Mouse (Mus musculus): ENCODE data around the gene Atat1.

Atat1 gene

DNA sequence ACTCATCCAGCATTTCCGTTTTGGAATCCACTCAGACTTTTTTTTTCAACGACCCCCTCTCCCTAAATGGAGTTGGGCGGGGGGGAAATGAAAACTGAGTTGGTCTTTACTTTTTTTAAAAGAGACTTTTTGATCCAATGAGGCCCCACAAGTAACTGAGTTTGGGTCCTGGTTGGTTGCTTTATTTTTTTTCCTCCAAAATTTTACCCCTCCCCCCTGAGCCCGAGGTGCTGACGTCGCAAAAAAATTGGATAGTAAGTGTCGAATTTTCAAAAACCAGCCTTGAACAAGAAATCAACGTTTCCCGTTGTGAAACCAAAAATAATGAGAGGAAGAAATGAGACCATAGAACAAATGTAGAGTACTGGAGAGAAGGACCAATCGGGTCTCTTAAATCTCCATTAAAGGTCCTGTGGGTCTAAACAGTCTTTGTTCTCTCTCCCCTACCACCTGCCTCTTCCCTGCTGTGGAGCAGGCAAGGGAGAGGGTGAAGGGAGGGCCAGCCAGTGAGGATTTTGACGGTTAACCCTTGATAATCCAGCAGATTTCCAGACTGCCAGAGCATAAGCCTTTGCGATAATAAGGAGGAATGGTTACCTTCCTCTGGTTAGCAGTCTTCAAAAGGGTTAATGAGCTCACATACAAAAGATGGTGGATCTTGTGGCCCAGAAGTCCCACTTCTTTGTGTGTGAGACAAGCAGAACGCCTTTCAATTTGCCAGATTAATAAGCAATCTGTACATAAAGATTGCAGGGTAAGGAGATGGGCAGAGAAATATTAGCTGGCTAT is 7.8 kb upstream of the Atat1 start:
- DNase-seq (ENCODE audit: low spot score in 2 of 2): peak; percentile 51 to 65

GRCm38 (mm10) chr17:35917143-35917462 is 7.2 kb upstream of the Atat1 start:
- DNase-seq (ENCODE audit: low spot score in 2 of 2): peak in 1 of 2 experiments; percentile 54

DNA sequence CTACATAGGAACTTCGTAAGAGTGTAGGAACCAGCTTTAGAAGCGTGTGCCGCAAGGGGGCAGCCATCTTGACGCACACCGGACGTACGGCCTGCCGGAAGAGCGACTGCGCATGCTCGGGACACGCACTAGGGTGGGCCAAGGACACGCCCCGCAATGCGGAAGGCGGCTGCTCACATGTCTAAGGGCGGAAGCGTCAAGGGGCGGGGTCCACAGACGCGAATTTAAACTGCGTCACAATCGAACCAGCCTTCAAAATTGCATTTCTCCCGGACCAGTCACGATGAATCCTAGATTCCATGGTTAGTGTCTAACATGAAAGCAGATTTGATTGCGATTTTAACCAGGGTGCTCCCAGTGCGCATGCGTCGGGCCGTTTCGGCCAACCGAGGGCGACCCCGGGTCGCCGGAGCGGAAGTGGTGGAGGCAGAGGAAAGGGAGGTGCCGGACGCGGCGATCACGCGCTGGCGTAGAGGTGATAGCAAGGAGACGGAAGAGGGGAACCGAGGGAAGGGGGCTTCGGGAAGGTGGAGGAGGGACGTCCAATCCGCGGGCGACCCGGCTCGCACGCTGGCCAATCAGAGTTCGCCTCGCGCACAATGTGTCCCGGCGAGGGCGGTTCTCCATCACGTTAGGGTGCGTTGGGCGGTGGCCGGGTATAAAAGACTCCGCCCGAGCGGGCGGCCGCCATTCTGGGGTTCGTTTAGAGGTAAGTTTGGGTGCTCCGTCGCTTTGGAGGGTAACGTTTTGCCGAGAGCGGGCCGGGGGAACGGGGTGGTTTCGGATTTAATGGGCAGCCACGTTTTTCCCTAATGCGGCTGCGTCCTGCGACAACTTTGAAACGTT is 6.6 kb upstream of the Atat1 start, which contains the start of the genes Mrps18b and Ppp1r10:
Mrps18b (minus strand) TSS at position 93 of the 846 bp plus-strand sequence.
Ppp1r10 (plus strand) TSS at position 138 of the 846 bp plus-strand sequence.
- peak; percentile 98 for DNase-seq (ENCODE audit: low spot score in 2 of 2)

GRCm38 (mm10) chr17:35915538-35916296 is 5.8 kb upstream of the Atat1 start:
- DNase-seq (ENCODE audit: low spot score in 2 of 2): no peak

- no peak for DNase-seq (ENCODE audit: low spot score in 2 of 2)
Measured at GRCm38 (mm10) chr17:35914975-35915374, 5.1 kb upstream of the Atat1 start.

GRCm38 (mm10) chr17:35909186-35909918 is 523 bp downstream of the Atat1 start:
- no peak for DNase-seq (ENCODE audit: low spot score in 2 of 2)

GRCm38 (mm10) chr17:35907609-35908008 is 2.3 kb downstream of the Atat1 start:
- DNase-seq (ENCODE audit: low spot score in 2 of 2): no peak

- no peak for DNase-seq (ENCODE audit: low spot score in 2 of 2)
Measured at GRCm38 (mm10) chr17:35905587-35905986, 4.3 kb downstream of the Atat1 start.

DNA sequence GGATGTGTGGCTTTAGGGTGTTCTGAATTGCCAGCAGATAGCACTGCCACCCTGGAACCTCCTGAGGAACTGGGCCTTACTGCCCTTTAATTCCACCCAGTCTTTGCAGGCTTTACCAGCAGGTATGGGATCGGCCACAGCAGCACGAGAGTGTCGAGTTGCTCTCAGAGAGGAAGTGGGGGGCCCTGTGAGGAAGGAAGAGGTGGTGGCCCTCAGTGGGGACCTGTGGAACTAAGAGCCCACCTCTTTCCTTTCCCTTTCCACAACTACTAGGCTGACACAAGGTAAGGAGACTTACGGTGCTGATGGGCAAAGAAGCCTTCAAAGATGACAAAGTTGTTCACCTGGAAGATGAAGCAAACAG is 5.9 kb downstream of the Atat1 start:
- DNase-seq (ENCODE audit: low spot score in 2 of 2): no peak

DNA sequence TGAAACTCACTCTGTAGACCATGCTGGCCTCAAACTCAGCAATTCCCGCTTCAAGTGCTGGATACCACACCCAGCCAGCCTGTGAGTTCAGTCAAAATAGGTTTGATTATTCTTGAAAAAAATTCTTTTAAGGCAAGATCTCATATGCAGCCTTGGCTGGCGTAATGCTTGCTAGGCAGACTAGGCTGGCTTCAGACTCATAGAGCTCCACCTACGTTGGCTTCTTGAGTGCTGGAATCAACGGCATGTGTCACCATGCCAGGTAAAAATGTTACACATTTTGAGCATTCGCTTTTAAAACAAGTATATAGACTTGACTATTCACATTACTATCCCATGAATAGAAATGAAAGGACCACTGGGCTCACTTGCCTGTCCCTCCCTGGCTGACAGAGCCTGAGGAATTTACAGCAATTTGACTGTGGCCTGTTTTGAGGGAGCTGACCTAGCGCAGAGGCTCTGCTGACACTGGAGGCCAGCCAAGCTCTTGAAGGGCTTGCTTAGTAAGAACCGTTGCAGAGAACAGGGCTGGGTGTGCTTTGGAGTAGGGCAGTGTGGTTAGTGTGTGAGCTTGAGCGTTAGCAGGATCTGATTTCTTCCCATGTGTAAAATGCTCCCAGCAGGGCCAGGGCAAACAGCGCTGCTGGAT is 6.4 kb downstream of the Atat1 start:
- DNase-seq (ENCODE audit: low spot score in 2 of 2): no peak

DNA sequence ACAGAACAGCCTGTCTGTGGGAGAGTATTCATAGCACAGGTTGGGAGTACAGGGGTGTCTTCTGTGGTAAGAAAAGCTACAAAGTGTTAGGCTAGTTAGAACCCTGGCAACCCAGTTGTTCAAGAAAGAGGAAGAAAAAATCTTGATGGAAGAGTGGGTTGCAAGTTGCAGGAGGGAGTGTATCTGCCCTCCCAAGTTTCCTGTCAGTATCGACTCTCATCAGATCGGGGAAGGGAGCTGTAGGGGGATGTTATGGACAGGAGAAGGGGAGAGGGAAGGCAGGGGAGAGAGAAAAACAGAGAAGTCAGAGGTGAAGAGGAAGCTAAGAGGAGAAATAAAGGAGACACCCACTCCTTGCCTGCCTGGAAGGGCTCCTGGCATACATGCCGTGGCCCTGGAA is 9.2 kb downstream of the Atat1 start:
- DNase-seq (ENCODE audit: low spot score in 2 of 2): no peak

DNA sequence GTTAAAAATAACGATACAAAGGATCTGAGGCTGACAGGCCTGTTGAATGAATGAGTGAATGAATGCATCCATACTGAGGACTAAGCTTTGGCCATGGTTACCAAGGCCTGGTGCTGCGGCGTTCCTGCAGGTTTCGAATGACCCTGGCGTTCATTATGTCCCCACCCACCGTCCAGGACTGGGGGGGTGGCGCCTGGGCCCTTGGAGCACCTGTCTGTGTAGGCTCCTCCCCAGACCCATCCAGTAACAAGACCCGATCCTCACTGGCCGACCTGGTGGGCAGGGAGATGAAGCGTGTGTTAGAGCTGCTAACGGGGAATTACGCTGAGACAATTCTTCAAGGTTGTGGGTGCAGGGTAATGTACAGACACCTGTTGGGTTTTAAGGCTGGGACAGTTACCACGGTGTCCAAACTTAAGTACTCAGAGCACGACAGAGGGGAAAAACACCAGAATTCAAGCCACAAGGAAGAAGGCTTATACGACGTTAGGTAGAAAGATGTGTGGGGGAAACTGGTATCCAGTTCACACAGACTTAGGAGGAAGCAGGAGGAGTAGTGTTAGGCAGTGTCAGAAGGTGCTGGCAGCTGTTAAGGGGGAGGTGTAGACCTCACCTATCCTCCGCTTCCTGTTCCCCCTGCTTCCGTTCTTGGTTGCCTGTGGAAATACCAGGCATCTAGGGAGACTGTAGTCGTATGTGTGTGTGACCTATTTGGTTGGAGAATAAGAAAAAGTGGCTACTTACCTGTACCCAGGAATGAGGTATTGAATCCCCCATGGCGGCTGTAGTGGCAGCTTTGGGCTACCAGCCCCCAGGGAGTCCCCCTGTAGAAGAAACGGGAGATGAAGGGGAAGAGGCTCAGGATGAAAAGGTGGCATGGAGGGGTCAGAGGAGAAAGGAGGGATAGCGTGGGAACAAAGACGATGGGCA is 12.0 kb downstream of the Atat1 start:
- DNase-seq (ENCODE audit: low spot score in 2 of 2): peak in 1 of 2 experiments; percentile 27

GRCm38 (mm10) chr17:35896781-35897643 is 12.9 kb downstream of the Atat1 start, which contains the start of gene 2310061I04Rik:
2310061I04Rik (minus strand) TSS chr17:35897431.
- DNase-seq (ENCODE audit: low spot score in 2 of 2): peak; percentile 82 to 93

GRCm38 (mm10) chr17:35887725-35888124 is 22.1 kb downstream of the Atat1 start:
- no peak for DNase-seq (ENCODE audit: low spot score in 2 of 2)

DNA sequence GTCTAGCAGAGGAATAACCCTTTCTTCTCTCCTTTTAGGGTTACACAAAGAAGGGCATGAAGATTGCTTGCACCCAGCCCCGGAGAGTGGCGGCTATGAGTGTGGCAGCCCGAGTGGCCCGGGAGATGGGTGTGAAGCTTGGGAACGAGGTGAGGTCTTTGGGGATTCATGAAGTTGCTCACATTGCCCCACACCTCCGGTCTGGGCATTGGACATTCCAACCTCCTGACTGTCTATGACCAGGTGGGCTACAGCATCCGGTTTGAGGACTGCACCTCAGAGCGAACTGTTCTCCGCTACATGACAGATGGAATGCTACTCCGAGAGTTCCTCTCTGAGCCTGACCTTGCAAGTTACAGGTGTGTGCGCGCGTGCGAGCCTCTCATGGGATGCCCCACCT is 26.1 kb downstream of the Atat1 start:
- DNase-seq (ENCODE audit: low spot score in 2 of 2): no peak

DNA sequence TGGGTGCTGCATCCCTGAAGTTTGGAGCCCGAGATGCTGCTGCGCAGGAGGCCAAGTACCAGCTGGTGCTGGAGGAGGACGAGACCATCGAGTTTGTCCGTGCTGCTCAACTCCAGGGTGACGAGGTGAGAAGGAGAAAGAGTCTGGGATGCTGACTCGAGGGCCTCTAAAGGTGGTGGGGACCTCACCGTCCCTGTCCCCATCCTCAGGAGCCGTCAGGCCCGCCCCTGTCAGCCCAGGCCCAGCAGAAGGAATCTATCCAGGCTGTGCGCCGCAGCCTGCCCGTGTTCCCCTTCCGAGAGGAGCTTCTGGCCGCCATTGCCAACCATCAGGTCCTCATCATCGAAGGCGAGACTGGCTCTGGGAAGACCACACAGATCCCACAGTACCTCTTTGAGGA is 27.0 kb downstream of the Atat1 start:
- no peak for DNase-seq (ENCODE audit: low spot score in 2 of 2)

DNA sequence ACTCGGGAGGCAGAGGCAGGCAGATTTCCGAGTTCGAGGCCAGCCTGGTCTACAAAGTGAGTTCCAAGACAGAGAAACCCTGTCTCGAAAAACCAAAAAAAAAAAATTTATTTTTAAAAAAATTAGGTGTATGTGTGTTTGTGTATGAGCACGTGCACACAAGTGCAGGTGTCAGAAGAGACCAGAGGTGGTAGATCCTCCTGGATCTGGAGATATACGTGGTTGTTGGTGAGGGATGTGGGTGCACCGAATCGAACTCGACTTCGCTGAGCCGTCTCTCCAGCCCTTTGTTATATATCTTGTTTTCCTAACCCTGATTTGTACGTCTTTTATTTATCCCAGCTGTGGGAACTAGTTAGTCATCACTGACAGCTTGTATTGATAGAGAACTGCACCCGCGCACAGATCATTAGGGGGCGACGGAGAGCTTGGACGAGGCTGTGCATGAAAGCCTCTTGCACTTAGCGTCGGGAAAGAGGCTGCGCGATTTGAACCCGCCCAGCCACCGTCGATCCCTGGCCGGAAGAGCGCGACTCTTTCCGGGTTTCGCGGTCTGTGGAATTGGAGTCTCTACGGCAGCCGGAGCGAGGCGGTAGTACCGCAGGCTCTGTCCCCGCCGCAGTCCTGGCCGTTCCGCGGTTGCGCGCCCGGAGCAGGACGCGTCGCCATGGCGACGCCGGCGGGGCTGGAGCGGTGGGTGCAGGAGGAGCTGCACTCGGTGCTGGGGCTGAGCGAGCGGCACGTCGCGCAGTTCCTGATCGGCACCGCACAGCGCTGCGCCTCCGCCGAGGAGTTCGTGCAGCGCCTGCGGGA is 30.4 kb downstream of the Atat1 start, which contains the start of gene Dhx16:
Dhx16 (plus strand) TSS at position 575 of the 813 bp plus-strand sequence.
- peak; percentile 89 to 98 for DNase-seq (ENCODE audit: low spot score in 2 of 2)

DNA sequence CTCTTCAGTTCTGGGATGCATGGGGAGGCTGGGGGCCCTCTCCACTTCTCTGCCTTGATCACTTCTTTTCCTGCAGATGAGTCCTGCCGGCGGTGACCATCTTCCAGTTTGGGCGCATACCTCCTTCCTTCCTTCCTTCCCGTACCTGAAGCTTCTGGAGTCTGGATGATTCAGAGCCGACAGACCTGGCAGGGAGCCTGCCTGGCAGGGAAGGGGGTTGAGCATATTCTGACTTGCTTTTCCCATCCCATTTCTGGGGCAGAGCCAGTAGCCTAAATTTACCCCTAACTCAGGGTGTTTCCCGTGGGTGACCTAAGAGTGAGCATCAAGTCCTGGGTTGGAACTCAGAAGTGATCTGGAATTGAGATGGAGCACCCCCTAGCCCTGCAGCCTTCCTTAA is 35.2 kb downstream of the Atat1 start:
- no peak for DNase-seq (ENCODE audit: low spot score in 2 of 2)

All from spleen, postnatal 10 days (tissue).